Mouse (Mus musculus) forebrain, embryonic 12.5 days (tissue): ENCODE measurements around the gene BC005624. TPM values are rescaled to one million over a fixed set of nuclear protein-coding genes. Genes with fewer than 3 reads are reported as not detected.
A peak's percentile ranks its signal among the peaks of the same experiment; 100 is the strongest.
"Not testable (repeated sequence)": the region's sequence is repeated elsewhere in the genome, so short reads cannot be mapped to it uniquely, and the experiment has no call there.

Experiments
- ATAC-seq: fragments of 200-750 bp; cut with Nextera tagmentation; 2 replicates; pipeline ENCODE4 v1.8.0; 2017; ENCODE audit warnings: moderate TSS enrichment; ENCODE audit not compliant: low FRiP score
- H3K27ac ChIP-seq: fragments of 300-500 bp; sonication (generic); 2 replicates; pipeline ENCODE4 v1.5.1; 2016; ENCODE audit warnings: mild to moderate bottlenecking
- H3K27me3 ChIP-seq: fragments of 300-500 bp; sonication (generic); 2 replicates; pipeline ENCODE4 v1.6.1; 2016; ENCODE audit warnings: mild to moderate bottlenecking
- H3K36me3 ChIP-seq: fragments of 300-500 bp; sonication (generic); replicated peaks from 2 replicates; pipeline ENCODE4 v1.6.1; 2016; ENCODE audit warnings: mild to moderate bottlenecking
- H3K4me1 ChIP-seq: fragments of 300-500 bp; sonication (generic); 2 replicates; pipeline ENCODE4 v1.6.1; 2016
- H3K4me2 ChIP-seq: fragments of 300-500 bp; sonication (generic); 2 replicates; pipeline ENCODE4 v1.6.1; 2016; ENCODE audit warnings: mild to moderate bottlenecking, moderate library complexity
- H3K4me3 ChIP-seq: fragments of 300-500 bp; sonication (generic); replicated peaks from 2 replicates; pipeline ENCODE4 v1.5.1; 2016; ENCODE audit warnings: mild to moderate bottlenecking
- H3K9ac ChIP-seq: fragments of 300-500 bp; sonication (generic); 2 replicates; pipeline ENCODE4 v1.6.1; 2016; ENCODE audit warnings: mild to moderate bottlenecking
- H3K9me3 ChIP-seq: fragments of 300-500 bp; sonication (generic); 2 replicates; pipeline ENCODE4 v1.6.1; 2016
- WGBS: fragments of 180-500 bp; shearing (Covaris S2); methylation state at CpG from one replicate; pipeline ENCODE4 v1.1.7; 2016; 5-methylcytosine and 5-hydroxymethylcytosine counted together
- polyA plus RNA-seq: library from polyadenylated mRNA; unstranded; fragments of >200 nt; fragmentation: Nextera tagmentation; extraction: Ambion mirVana; gene quantifications from 2 replicates; pipeline ENCODE4 v1.2.1, GENCODE M21; 2016

Gene BC005624
- polyA plus RNA-seq, 1 experiment from 2014 or later: 66.6 TPM

- Histone ChIP-seq H3K9me3 (no peaks in the 10 kb centered on the region), H3K9ac (no peak overlapping the region), H3K4me3 (no peak overlapping the region), H3K4me1 (peaks cover 2% of the 10 kb centered on the region; the same call in 1 of the 2 replicates), H3K27ac (no peak overlapping the region), H3K4me2 (no peak overlapping the region), H3K36me3 (no peaks in the 10 kb centered on the region), H3K27me3 (no peaks in the 10 kb centered on the region; the same call in 1 of the 2 replicates)
- WGBS: 85% methylated on average over 8 of the region's 8 CpGs
- ATAC-seq: no peak
Measured at GRCm38 (mm10) chr2:30937731-30938130, 44.3 kb downstream of the BC005624 start.

DNA sequence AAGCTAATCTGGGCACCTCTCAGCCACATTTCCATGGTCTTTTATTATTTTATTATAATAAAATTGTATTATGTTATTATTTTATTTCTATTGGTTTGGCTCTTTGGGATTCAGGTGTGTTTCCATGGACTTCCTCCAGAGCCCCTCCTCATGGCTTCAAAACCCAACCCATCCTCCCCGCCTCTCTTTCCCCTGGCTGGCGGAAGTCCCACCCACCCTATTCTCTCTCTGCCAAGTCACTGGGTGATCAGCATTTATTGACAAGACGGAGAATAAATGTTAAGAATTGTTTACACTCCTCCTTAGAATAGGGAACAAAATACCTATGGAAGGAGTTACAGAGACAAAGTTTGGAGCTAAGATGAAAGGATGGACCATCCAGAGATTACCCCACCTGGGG is 45.2 kb downstream of the BC005624 start:
- no peaks in the 10 kb centered on the region; the same call in 1 of the 2 replicates for H3K27me3 ChIP-seq
- WGBS: 83% methylated on average over 3 of the region's 3 CpGs
- H3K27ac ChIP-seq: no peak overlapping the region
- no peaks in the 10 kb centered on the region for H3K36me3 ChIP-seq
- no peak overlapping the region for H3K4me2 ChIP-seq
- no peaks in the 10 kb centered on the region for H3K9me3 ChIP-seq
- ATAC-seq: no peak
- H3K9ac ChIP-seq: no peak overlapping the region
- H3K4me1 ChIP-seq: no peaks in the 10 kb centered on the region
- no peak overlapping the region for H3K4me3 ChIP-seq

GRCm38 (mm10) chr2:30933917-30934450 is 48.0 kb downstream of the BC005624 start:
- Histone ChIP-seq H3K27ac (no peak overlapping the region), H3K9ac (no peak overlapping the region), H3K4me3 (no peak overlapping the region), H3K4me1 (peaks cover 10% of the 10 kb centered on the region), H3K27me3 (no peaks in the 10 kb centered on the region; the same call in 1 of the 2 replicates), H3K9me3 (no peaks in the 10 kb centered on the region), H3K36me3 (no peaks in the 10 kb centered on the region), H3K4me2 (no peak overlapping the region)
- WGBS: 22% methylated on average over 7 of the region's 7 CpGs
- no peak for ATAC-seq

DNA sequence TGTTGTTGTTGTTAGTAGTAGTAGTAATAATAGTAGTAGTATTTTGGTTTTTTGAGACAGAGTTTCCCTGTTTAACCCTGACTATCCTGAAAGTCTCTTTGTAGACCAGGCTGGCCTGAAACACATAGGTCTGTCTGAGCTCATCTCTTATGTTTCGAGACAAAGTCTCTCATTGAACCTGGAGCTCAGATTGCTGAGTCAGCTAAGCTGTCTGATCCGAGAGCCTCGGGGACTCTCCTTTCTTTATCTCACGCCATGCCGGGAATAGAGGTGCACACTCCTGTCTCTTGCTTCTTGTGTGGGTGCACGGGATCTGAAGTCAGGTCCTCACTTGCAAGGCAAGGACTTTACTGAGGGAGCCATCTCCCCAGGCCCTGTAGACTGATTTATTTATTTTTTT is 49.0 kb downstream of the BC005624 start:
- Histone ChIP-seq H3K9ac (no peak overlapping the region), H3K36me3 (no peaks in the 10 kb centered on the region), H3K4me1 (peaks cover 10% of the 10 kb centered on the region), H3K4me3 (no peak overlapping the region), H3K27ac (no peak overlapping the region), H3K27me3 (no peaks in the 10 kb centered on the region; the same call in 1 of the 2 replicates), H3K9me3 (no peaks in the 10 kb centered on the region), H3K4me2 (no peak overlapping the region)
- WGBS: 74% methylated on average over 6 of the region's 6 CpGs
- no peak for ATAC-seq

GRCm38 (mm10) chr2:30931922-30932321 is 50.1 kb downstream of the BC005624 start:
- Histone ChIP-seq H3K9me3 (no peaks in the 10 kb centered on the region), H3K36me3 (no peaks in the 10 kb centered on the region), H3K9ac (no peak overlapping the region), H3K27me3 (no peaks in the 10 kb centered on the region; the same call in 1 of the 2 replicates), H3K4me3 (no peak overlapping the region), H3K4me2 (no peak overlapping the region), H3K4me1 (peaks cover 10% of the 10 kb centered on the region), H3K27ac (no peak overlapping the region)
- ATAC-seq: no peak
- WGBS: 79% methylated on average over 3 of the region's 3 CpGs

- H3K9me3 ChIP-seq, H3K4me2 ChIP-seq, H3K27ac ChIP-seq, H3K9ac ChIP-seq, ATAC-seq, H3K36me3 ChIP-seq, H3K4me1 ChIP-seq, H3K27me3 ChIP-seq, H3K4me3 ChIP-seq: not testable (repeated sequence)
- WGBS: 72% methylated on average over 2 of the region's 2 CpGs
Measured at GRCm38 (mm10) chr2:30930846-30931245, 51.2 kb downstream of the BC005624 start.

- no peaks in the 10 kb centered on the region for H3K36me3 ChIP-seq
- no peaks in the 10 kb centered on the region; the same call in 1 of the 2 replicates for H3K27me3 ChIP-seq
- WGBS: 1% methylated on average over 23 of the region's 23 CpGs
- no peak within 1 kb of the TSS for H3K27ac ChIP-seq
- peak within 1 kb of the TSS; percentile 25 for H3K4me3 ChIP-seq
- H3K4me1 ChIP-seq: peaks cover 10% of the 10 kb centered on the region
- no peaks in the 10 kb centered on the region for H3K9me3 ChIP-seq
- H3K9ac ChIP-seq: peak within 1 kb of the TSS; percentile 50
- ATAC-seq: peak; percentile 62; the same call in 1 of the 2 replicates
- H3K4me2 ChIP-seq: peak within 1 kb of the TSS; percentile 60
Measured at GRCm38 (mm10) chr2:30929483-30930045, 52.4 kb downstream of the BC005624 start, which contains the start of gene Ptges. Gene Ptges, minus strand, starts transcription at chr2:30929863.

GRCm38 (mm10) chr2:30928893-30929482 is 53.0 kb downstream of the BC005624 start:
- H3K36me3 ChIP-seq: no peaks in the 10 kb centered on the region
- WGBS: 34% methylated on average over 12 of the region's 12 CpGs
- no peaks in the 10 kb centered on the region for H3K27me3 ChIP-seq
- peaks cover 10% of the 10 kb centered on the region for H3K4me1 ChIP-seq
- H3K4me2 ChIP-seq: peak overlapping the region; percentile 60
- peak overlapping the region; percentile 25; the same call in 1 of the 2 replicates for H3K4me3 ChIP-seq
- ATAC-seq: no peak
- H3K9me3 ChIP-seq: no peaks in the 10 kb centered on the region
- H3K27ac ChIP-seq: no peak overlapping the region
- peak overlapping the region; percentile 50; the same call in 1 of the 2 replicates for H3K9ac ChIP-seq

GRCm38 (mm10) chr2:30927844-30928628 is 54.0 kb downstream of the BC005624 start:
- Histone ChIP-seq H3K9me3 (no peaks in the 10 kb centered on the region), H3K4me2 (no peak overlapping the region), H3K9ac (no peak overlapping the region), H3K36me3 (no peaks in the 10 kb centered on the region), H3K27me3 (no peaks in the 10 kb centered on the region), H3K4me3 (no peak overlapping the region), H3K4me1 (peaks cover 10% of the 10 kb centered on the region), H3K27ac (no peak overlapping the region)
- peak; percentile 68 for ATAC-seq
- WGBS: 27% methylated on average over 14 of the region's 14 CpGs

DNA sequence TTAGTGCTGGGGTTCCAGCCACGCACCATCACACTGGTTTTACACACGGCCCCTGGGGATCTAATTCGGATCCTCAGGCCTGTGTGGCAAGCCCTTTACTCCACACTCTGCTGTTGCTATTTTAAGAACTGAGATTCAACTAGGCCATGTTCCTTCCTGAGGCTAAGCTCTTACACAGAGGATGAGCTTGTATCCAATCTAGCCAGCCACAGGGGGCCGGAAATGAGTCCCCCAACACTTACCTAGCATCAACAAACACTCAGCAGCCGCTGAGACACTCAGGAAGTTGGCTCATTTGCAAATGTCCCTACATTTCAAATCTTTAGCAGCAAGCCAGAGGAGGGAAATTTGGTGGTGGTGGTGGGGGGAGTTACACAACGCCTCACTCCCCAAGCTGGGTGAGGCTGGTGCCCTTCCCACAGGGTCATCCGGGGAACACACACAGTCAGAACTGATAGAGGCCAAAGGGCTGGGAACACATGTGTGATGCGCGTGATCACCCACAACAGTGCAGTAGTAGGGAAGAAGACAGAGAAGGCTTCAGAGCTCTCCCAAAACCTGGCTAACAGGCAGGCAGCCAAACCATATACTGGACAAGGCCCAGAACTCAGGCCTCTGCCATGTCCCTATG is 54.7 kb downstream of the BC005624 start:
- H3K4me1 ChIP-seq: peaks cover 10% of the 10 kb centered on the region
- no peak overlapping the region for H3K27ac ChIP-seq
- no peak overlapping the region for H3K9ac ChIP-seq
- H3K4me3 ChIP-seq: no peak overlapping the region
- H3K36me3 ChIP-seq: no peaks in the 10 kb centered on the region
- no peaks in the 10 kb centered on the region for H3K27me3 ChIP-seq
- H3K9me3 ChIP-seq: no peaks in the 10 kb centered on the region
- 71% methylated on average over 9 of the region's 9 CpGs for WGBS
- ATAC-seq: no peak
- no peak overlapping the region for H3K4me2 ChIP-seq

DNA sequence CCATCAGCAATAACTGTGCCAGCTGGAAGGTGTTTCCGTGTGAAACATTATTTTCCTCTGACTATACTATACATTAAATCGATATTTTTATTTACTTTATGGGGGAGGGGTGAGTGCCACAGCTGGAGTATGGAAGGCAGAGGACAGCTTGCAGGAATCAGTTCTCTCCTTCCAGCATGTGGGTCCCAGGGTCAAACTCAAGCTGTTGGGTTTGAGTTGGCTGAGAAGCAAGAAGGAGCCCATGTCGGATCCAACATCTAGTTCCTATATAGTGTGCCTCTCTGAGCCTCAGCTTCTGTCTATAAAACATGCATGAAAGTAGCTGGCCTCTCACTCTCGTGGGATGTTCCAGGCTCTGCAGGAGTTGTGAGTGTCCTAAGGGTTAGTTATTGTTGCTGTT is 55.6 kb downstream of the BC005624 start:
- H3K4me3 ChIP-seq: no peak overlapping the region
- H3K4me2 ChIP-seq: no peak overlapping the region
- H3K36me3 ChIP-seq: no peaks in the 10 kb centered on the region
- no peaks in the 10 kb centered on the region for H3K27me3 ChIP-seq
- no peaks in the 10 kb centered on the region for H3K9me3 ChIP-seq
- H3K4me1 ChIP-seq: peaks cover 10% of the 10 kb centered on the region
- H3K27ac ChIP-seq: no peak overlapping the region
- 83% methylated on average over 4 of the region's 4 CpGs for WGBS
- ATAC-seq: no peak
- no peak overlapping the region for H3K9ac ChIP-seq

GRCm38 (mm10) chr2:30925181-30925580 is 56.8 kb downstream of the BC005624 start:
- Histone ChIP-seq H3K9ac (no peak overlapping the region), H3K4me2 (no peak overlapping the region), H3K36me3 (no peaks in the 10 kb centered on the region), H3K27me3 (no peaks in the 10 kb centered on the region), H3K27ac (no peak overlapping the region), H3K4me3 (no peak overlapping the region), H3K4me1 (peaks cover 10% of the 10 kb centered on the region), H3K9me3 (no peaks in the 10 kb centered on the region)
- ATAC-seq: no peak
- WGBS: 79% methylated on average over 4 of the region's 4 CpGs
